Mouse (Mus musculus) liver, embryonic 14.5 days (tissue): ENCODE data around the gene Dock1. TPM values are rescaled to one million over a fixed set of nuclear protein-coding genes. Genes with fewer than 3 reads are reported as not detected.

Experiments
- ATAC-seq: fragments of 200-750 bp; cut with Nextera tagmentation; 2 replicates; pipeline ENCODE4 v1.8.0; 2017; ENCODE audit warnings: moderate number of reproducible peaks, mild to moderate bottlenecking, moderate library complexity; ENCODE audit not compliant: insufficient read depth
- DNase-seq, 3 experiments: peaks; one replicate each; pipeline ENCODE4 v3.0.0-alpha.2; 2012 to 2013; ENCODE audit warnings: low read depth in 3 of 3, low spot score in 3 of 3
- H3K27ac ChIP-seq: fragments of 300-500 bp; sonication (generic); 2 replicates; pipeline ENCODE4 v1.5.1; 2014; ENCODE audit warnings: moderate library complexity, mild to moderate bottlenecking, control low read depth, inconsistent platforms
- H3K27me3 ChIP-seq: fragments of 300-500 bp; sonication (generic); 2 replicates; pipeline ENCODE4 v1.6.1; 2014; ENCODE audit warnings: mild to moderate bottlenecking, low read length, moderate library complexity; ENCODE audit not compliant: control insufficient read depth, insufficient read depth
- H3K36me3 ChIP-seq: fragments of 300-500 bp; sonication (generic); replicated peaks from 2 replicates; pipeline ENCODE4 v1.6.1; 2014; ENCODE audit warnings: low read depth; ENCODE audit not compliant: control insufficient read depth, insufficient read depth
- H3K4me1 ChIP-seq, 2 experiments: fragments of 200-500 bp in 1 of 2; fragments of 300-500 bp in 1 of 2; sonication (generic) in 1 of 2; replicated peaks; 2 replicates each; pipeline ENCODE4 v1.6.1; 2012 to 2014; ENCODE audit warnings: antibody characterized with exemption in 1 of 2, inconsistent platforms in 1 of 2, low read length in 1 of 2; ENCODE audit not compliant: control insufficient read depth in 2 of 2, insufficient read depth in 2 of 2
- H3K4me2 ChIP-seq: fragments of 300-500 bp; sonication (generic); 2 replicates; pipeline ENCODE4 v1.6.1; 2014; ENCODE audit warnings: low read depth, mild to moderate bottlenecking, control low read depth, moderate library complexity
- H3K4me3 ChIP-seq, 2 experiments: fragments of 200-500 bp in 1 of 2; fragments of 300-500 bp in 1 of 2; sonication (generic) in 1 of 2; 2 replicates each; pipeline ENCODE4 v1.5.1; 2012 to 2014; ENCODE audit warnings: low read depth in 2 of 2, low read length in 2 of 2, mild to moderate bottlenecking in 2 of 2, control low read depth in 1 of 2, inconsistent platforms in 1 of 2, moderate library complexity in 1 of 2; ENCODE audit not compliant: insufficient read depth in 1 of 2
- H3K9ac ChIP-seq: fragments of 300-500 bp; sonication (generic); replicated peaks from 2 replicates; pipeline ENCODE4 v1.6.1; 2014; ENCODE audit warnings: mild to moderate bottlenecking, control low read depth, moderate library complexity
- H3K9me3 ChIP-seq: fragments of 300-500 bp; sonication (generic); 2 replicates; pipeline ENCODE4 v1.6.1; 2016; ENCODE audit warnings: low read length, mixed read lengths; ENCODE audit not compliant: control insufficient read depth
- CTCF ChIP-seq: IDR thresholded peaks from 2 replicates; pipeline ENCODE4 v1.5.1; 2016; ENCODE audit warnings: antibody characterized with exemption, low read depth, control low read depth
- EP300 ChIP-seq: IDR thresholded peaks from 2 replicates; pipeline ENCODE4 v1.6.1; 2016; ENCODE audit warnings: antibody characterized with exemption, low read depth
- WGBS: fragments of 180-500 bp; shearing (Covaris S2); extraction: QIAGEN DNeasy Blood & Tissue Kit; methylation state at CpG from one replicate; pipeline ENCODE4 v1.1.7; 2014; ENCODE audit not compliant: insufficient replicate concordance; 5-methylcytosine and 5-hydroxymethylcytosine counted together
- polyA plus RNA-seq, 2 experiments: library from polyadenylated mRNA; depleted of rRNA in 1 of 2; stranded (reverse) in 1 of 2; unstranded in 1 of 2; fragments of >200 nt; fragmentation: Nextera tagmentation in 1 of 2; extraction: Ambion mirVana in 1 of 2; gene quantifications; 2 replicates each; pipeline versions ENCODE4 v1.2.1 to v1.2.3; 2012 to 2014

Dock1 gene
- polyA plus RNA-seq, 2 experiments, result 1.9 to 2.5 TPM

DNA sequence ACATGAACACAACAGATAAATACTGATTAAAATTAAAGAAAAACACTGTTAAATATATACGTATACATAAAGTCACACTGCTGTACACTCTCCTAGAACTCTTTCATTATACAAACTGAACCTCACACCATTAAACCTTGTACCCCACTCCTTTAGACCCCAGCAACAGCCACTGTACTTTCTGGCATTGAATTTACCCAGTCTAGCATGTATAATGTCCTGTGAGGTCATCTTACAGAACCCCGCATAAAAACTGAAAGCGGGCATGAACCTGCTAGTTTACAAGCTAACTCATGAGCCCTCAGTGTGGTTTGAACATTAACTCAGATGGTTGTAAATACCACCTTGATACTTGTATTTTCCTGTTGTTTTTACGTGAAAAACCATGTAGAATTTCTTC, 489.2 kb downstream of the Dock1 start:
- ATAC-seq (no peak), DNase-seq (no peak)
- no peak for TF ChIP-seq EP300
- TF ChIP-seq CTCF, result no peak
- Histone ChIP-seq H3K9me3 (no peaks in the 10 kb centered on the region), H3K36me3 (no peaks in the 10 kb centered on the region), H3K27ac (no peak overlapping the region), H3K4me2 (no peak overlapping the region), H3K27me3 (no peaks in the 10 kb centered on the region), H3K4me1 (no peaks in the 10 kb centered on the region), H3K9ac (no peak overlapping the region), H3K4me3 (no peak overlapping the region)
- 74% methylated on average over 4 of the region's 4 CpGs for WGBS

DNA sequence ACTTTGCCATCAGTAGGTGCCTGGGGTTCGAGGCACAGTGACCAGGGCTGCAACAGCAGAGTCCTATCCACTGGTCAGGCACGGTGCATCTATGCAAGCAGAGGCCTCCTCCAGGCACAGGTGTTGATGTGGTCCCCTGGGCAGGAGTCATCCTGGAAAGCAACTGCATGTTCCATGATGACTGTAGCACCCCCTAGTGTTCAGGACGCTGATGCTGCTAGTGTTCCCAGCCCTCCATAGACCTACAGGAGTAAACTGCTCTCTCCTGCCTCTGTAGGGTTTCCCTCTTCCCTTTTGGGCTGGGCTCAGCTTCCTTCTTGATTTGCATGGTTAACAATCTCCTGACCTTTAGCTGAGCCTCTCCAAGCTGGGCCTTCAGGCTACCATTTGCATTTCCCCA, 494.7 kb downstream of the Dock1 start:
- TF ChIP-seq EP300 (no peak), CTCF (peak; percentile 70)
- DNase-seq, result no peak
- no peaks in the 10 kb centered on the region for H3K27me3 ChIP-seq

DNA sequence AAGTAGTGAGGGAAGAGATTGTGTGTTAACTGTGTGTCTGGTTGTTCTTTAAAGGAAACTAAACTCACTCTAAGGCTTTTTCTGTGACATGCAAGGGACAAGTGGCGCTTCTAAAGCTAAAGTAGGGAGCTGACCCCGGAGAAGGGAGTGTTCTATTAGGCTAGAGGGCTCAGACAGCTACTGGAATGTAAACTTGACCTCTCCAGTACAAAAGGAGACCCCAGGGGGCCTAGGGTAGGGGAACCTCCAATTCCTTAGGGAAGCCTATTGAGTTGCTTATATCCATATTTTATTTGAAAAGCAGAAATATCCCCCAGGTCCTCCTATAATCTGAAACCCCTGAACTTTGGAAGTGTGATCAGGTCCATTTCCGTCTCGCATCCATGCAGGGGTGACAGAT, 499.5 kb downstream of the Dock1 start:
- WGBS, result 66% methylated on average over 4 of the region's 4 CpGs
- DNase-seq, result no peak
- Histone ChIP-seq H3K4me3 (no peak overlapping the region), H3K4me2 (no peak overlapping the region), H3K27ac (no peak overlapping the region), H3K4me1 (no peaks in the 10 kb centered on the region), H3K9ac (no peak overlapping the region), H3K36me3 (no peaks in the 10 kb centered on the region), H3K9me3 (no peaks in the 10 kb centered on the region), H3K27me3 (no peaks in the 10 kb centered on the region)
- TF ChIP-seq CTCF, result no peak
- no peak for TF ChIP-seq EP300
- no peak for ATAC-seq

More for the DNA sequence above, 494.7 kb downstream of the Dock1 start:
- Histone ChIP-seq H3K4me1 (no peaks in the 10 kb centered on the region), H3K9ac (no peak overlapping the region), H3K4me3 (no peak overlapping the region), H3K9me3 (no peaks in the 10 kb centered on the region), H3K4me2 (no peak overlapping the region), H3K36me3 (no peaks in the 10 kb centered on the region), H3K27ac (no peak overlapping the region)
- no peak for ATAC-seq
- WGBS, result 26% methylated on average over 3 of the region's 3 CpGs

DNA sequence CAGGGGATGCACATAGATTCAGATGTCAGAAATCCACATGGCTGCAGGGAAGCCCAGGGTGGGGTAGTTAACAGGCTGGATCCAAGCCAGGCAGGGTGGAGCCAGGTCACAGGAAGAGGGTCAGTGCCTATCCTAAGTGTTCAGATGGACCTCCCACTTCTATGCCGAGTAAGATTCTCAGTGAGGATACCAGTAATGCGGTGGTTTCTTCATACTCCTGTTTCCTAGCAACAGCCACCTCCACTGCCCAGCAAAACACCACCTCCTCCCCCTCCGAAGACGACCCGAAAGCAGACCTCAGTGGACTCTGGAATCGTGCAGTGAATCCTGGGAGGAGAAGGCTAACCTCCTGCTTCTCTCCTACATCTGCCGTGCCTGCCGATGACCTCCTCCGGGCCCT, 501.8 kb downstream of the Dock1 start:
- no peaks in the 10 kb centered on the region for H3K36me3 ChIP-seq
- no peaks in the 10 kb centered on the region for H3K9me3 ChIP-seq
- no peak overlapping the region for H3K4me3 ChIP-seq
- H3K27ac ChIP-seq, result no peak overlapping the region
- WGBS, result 79% methylated on average over 9 of the region's 9 CpGs
- DNase-seq (no peak), ATAC-seq (no peak)
- H3K4me1 ChIP-seq, result no peaks in the 10 kb centered on the region
- no peak overlapping the region for H3K9ac ChIP-seq
- H3K27me3 ChIP-seq, result no peaks in the 10 kb centered on the region
- H3K4me2 ChIP-seq, result no peak overlapping the region
- TF ChIP-seq CTCF, result no peak
- TF ChIP-seq EP300, result no peak

DNA sequence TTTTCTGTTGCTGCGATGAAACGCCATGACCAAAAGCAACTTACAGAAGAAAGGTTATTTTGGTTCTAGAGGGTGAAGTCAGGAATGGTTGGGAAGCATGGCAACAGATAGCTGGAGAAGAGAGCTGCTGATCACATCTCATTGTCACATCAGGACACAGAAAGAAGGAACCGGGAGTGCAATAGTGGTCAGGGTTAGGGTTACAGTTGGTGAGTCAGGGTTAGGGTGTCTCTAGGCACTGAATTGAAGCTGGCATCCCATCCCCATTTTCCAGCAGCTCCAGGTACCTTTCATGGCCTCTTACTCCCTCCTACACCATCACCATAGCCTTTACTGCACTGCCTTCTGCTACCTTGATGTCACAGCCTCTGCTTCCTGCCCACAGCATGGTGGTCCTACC, 523.7 kb downstream of the Dock1 start:
- no peak for TF ChIP-seq EP300
- no peak for TF ChIP-seq CTCF
- no peak overlapping the region for H3K4me2 ChIP-seq
- H3K27ac ChIP-seq, result no peak overlapping the region
- no peaks in the 10 kb centered on the region for H3K36me3 ChIP-seq
- no peaks in the 10 kb centered on the region for H3K27me3 ChIP-seq
- no peak overlapping the region for H3K4me3 ChIP-seq
- no peak for ATAC-seq
- 60% methylated on average over 3 of the region's 3 CpGs for WGBS
- H3K9ac ChIP-seq, result no peak overlapping the region
- H3K4me1 ChIP-seq, result no peaks in the 10 kb centered on the region
- no peaks in the 10 kb centered on the region for H3K9me3 ChIP-seq
- no peak for DNase-seq

DNA sequence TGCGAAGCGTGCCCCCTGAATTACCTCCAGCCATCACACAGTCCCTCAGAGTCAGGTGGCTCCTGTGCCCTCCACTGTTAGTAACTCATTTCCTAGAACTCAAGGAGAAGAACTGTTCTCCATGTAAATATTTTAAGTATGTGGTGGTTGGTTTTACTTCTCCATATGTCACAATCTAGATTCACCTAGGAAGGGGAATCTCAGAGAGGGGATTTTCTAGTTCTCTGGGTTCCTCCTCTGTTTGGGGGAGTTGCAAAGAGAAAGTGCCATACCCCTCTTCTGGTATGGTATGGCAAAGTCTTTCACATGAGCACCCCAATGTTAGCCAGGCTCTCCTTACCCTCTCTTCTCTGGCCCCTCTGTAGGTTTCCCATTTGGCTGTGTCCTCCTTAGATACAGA, 525.2 kb downstream of the Dock1 start:
- TF ChIP-seq CTCF, result no peak
- no peak for TF ChIP-seq EP300
- H3K9ac ChIP-seq, result no peak overlapping the region
- H3K27me3 ChIP-seq, result no peaks in the 10 kb centered on the region
- H3K9me3 ChIP-seq, result no peaks in the 10 kb centered on the region
- H3K36me3 ChIP-seq, result no peaks in the 10 kb centered on the region
- H3K4me3 ChIP-seq, result no peak overlapping the region
- 69% methylated on average over 2 of the region's 2 CpGs for WGBS
- no peak overlapping the region for H3K4me2 ChIP-seq
- H3K4me1 ChIP-seq, result no peaks in the 10 kb centered on the region
- DNase-seq (no peak), ATAC-seq (no peak)
- no peak overlapping the region for H3K27ac ChIP-seq
